Mouse (Mus musculus) gastrocnemius, postnatal 25 days (tissue): Measurements from ENCODE around the gene Aspm. TPM values are rescaled to one million over a fixed set of nuclear protein-coding genes. Genes with fewer than 3 reads are reported as not detected.
"Not testable (repeated sequence)": the region's sequence is repeated elsewhere in the genome, so short reads cannot be mapped to it uniquely, and the experiment has no call there.

Experiments used
- DNase-seq: peaks from one replicate; pipeline ENCODE4 v3.0.0; 2022
- long read RNA-seq, 2 experiments: library from polyadenylated mRNA; stranded (forward); transcript quantifications; one replicate each; pipeline ENCODE4 v2.0.0; 2021
- total RNA-seq, 2 experiments: library from RNA; stranded (reverse); gene quantifications; 1 replicate in 1 of 2; 2 replicates in 1 of 2; pipeline ENCODE4 v1.2.3; 2021

Gene Aspm
- under 1 TPM; 0.41 to 0.51 TPM for total RNA-seq
- long read RNA-seq, experiment 1: 0 reads
- long read RNA-seq, experiment 2: 0 reads

GRCm38 (mm10) chr1:139454340-139455225 is at the start of gene Aspm:
TSS of gene Aspm (plus strand) at chr1:139454772.
- peak; percentile 89 for DNase-seq

- no peak for DNase-seq
These were observed 48.8 kb upstream of the Aspm start for GRCm38 (mm10) chr1:139405766-139406165.

GRCm38 (mm10) chr1:139407701-139408100 is 46.9 kb upstream of the Aspm start:
- no peak for DNase-seq

DNA sequence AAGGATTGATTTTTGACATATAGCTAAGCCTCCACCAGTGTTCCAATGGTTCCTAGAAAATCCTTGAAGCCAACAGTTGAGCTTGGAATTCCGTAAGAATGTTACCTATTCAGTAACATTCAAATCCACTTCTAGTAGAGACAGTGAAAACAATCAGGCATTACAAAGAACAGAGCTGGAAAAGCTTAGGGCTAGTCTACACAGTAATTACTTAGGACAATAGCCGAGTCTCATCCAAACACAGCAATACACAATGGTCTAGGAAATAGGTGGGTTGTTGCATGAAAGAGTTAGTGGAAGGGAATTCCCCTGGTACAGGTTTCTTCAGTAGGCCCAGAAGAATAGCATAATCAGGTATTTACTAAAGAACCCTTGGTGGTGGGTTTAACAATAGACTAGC is 42.2 kb upstream of the Aspm start:
- DNase-seq: not testable (repeated sequence)

DNA sequence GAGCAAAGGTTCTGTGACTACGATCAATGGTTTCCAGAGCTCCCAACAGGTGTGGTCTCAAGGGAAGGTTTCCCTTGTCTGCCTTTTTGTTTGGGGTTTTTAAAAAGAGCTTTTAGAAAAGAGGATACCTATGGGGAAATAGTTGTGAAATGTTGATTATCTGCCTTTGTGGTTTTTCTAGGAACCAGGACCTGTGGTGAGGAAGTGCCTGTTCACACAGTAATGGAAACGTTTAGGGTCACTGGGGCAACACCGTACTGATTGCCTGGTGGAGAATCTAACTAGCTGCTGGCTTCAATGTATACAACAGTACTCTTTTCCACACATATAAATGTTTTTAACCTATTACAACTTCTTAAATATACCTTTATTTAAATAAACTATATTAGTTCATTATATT is 41.1 kb upstream of the Aspm start:
- DNase-seq: no peak

DNA sequence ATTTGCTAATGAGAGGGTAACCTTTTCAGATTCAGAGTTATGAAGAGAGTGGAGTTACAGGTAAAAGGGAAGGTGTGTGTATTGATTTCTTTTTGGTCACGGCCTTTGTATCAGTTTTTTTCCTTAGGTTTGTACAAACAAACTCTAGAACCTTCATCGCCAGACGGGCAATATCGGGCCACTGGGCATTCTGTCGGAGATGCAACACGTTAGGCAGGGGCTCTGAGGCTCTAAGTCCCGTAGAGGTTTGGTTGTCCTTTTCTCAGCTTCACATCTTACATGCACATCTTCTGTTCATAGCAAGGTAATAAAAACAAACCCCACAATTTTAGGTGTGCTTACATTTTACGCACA is 33.1 kb upstream of the Aspm start:
- no peak for DNase-seq

DNA sequence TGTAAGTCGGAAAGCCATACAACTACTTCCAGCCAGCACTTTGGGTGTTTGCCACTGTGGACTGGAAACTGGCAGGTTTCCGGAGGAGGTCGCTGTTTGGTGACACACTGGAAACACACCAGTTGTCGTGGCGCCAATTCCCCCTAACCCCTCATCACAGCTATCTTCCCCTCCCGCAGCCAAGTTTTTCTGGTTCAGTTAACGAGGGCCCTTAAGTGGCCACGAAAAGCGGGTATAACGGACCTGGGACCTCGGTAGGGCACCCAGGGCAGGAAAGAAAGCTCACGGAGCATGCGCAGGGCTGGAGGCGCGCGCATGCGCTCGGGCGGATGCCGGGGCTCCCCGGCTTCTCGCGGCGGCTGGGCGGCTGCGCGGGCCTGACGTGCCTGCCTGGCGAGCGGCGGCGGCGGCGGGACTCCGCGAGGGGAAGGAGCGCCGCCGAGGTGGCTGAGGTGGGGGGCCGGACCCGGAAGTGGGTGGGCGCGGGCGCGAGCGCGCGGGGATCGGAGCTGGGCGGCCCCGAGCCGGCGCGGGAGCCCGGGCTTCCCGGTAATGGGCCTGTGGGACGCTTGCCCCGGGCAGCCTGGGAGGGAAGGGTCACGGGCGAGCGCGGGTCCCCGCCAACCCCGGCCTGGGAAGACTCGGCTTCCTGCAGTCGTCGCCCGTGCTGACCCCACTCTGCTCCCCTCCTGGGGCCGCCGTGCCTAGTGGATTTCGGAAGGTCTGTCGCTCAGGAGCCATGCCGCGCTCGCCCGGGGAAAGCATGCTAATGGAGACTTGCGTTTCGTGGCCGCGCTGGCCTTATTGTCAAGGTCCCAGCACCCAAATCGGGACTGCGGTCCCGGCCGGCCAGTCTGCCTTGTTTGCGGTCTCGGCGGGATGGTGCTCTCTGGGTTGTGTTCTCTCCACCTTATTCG is 32.4 kb upstream of the Aspm start, which contains the start of gene Zbtb41:
Gene Zbtb41 (plus strand): TSS at position 414 of the 917 bp plus-strand sequence.
- peak; percentile 89 for DNase-seq

DNA sequence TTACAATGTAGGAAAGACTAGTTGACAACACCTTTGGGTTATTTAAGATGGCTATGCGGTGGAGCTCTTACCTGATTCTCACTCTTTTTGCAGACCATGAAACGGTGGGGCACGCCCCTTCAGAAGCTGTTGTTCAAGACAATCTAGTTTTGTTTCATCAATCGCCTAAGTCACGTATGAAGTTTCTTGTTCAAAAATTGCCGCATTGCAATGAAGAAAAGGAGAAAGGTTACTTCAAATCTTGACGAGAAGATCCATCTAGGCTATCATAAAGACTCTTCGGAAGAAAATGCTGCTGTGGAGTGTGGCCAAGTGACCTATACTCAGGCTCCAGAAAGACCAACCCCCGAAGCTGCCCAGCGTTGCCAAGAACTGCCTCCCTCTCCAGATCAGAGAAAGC is 31.6 kb upstream of the Aspm start:
- DNase-seq: no peak

DNA sequence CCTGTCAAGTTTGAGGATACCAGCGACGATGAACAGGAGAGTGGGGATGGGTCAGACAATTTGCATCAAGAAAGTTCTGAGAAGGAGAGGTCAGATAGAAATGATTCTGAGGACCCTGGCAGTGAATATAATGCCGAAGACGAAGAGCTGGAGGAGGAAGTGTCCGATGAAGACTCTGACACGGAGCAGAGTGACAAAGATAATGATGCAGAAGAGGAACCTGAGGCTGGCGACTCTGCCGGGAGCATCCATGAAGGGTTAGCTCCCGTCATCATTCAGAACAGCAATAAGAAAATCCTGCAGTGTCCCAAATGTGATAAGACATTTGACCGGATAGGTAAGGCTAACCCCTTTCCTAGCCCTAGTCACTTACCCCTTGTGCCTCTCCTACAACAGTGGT is 30.6 kb upstream of the Aspm start:
- DNase-seq: no peak

DNA sequence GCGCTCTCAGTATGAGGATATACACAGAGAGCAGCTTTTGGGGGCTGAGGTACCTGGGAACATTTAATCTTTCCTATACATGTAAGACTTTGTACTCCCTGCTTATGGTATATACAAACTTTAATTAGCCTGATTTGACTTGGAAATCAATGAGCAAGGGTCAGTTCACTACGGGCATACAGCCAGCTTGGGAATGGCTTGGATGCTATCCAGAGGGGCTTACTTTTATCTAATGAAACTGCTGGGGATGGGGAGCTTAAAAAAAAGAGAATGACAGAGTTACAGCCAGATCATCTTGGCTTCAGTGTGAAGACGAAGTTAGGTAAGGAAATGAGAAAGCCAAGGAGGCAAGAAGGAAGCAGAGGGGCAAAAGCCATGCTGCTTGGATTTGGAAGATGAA is 29.6 kb upstream of the Aspm start:
- DNase-seq: no peak

GRCm38 (mm10) chr1:139438373-139438772 is 16.2 kb upstream of the Aspm start:
- DNase-seq: no peak

GRCm38 (mm10) chr1:139443103-139443502 is 11.5 kb upstream of the Aspm start:
- not testable (repeated sequence) for DNase-seq

DNA sequence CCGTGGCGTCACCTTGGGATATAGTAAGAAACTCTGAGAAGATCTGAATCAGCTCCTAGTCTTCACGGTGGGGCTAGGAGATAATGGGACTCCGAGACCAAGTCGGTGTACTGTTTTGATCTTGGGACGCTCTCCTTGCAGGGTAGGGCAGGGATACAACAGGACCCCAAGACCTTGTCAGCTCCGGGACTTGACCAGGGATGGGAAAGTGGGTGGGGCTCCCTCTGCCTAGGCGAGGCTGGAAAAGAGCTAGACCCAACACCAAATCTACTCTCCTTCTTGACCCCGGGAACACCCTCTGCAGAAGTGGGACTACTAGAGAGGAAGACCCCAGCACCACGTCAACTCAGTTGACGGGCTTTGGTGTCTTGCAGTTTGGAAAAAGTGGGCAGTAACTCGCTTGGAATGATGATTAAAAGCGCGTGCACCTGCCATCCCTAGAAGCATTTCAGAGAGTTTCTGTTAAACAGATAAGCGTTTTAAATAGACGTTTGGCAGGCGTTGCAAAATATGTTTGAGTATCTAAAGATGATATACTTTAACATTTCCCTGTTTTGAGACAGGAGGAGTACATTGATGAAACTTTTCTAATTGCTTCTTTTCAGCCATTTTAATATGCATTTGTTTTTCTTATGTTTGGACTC is 776 bp downstream of the Aspm start:
- DNase-seq: no peak

DNA sequence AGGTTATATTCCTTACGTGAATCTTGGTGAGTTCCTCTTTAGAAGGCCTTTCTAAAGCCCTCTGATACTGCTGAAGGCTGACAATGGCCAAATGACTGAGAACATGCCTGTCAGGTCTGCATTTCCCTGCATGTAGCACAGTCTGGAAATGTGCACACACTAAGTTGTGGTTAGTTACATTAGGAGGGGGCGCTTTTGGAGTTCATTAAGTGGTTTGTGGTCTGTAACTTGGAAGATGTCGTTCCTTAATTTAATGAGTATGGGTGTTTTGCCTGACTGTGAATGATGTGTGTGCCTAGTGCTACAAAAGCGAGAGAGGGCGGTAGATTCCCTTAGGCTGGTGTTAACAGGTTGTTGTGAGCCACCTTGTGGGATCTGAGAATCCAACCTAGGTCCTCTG is 6.2 kb downstream of the Aspm start:
- DNase-seq: no peak

- no peak for DNase-seq
These were observed 11.4 kb downstream of the Aspm start for GRCm38 (mm10) chr1:139465936-139466335.

GRCm38 (mm10) chr1:139478898-139479297 is 24.3 kb downstream of the Aspm start:
- DNase-seq: no peak

DNA sequence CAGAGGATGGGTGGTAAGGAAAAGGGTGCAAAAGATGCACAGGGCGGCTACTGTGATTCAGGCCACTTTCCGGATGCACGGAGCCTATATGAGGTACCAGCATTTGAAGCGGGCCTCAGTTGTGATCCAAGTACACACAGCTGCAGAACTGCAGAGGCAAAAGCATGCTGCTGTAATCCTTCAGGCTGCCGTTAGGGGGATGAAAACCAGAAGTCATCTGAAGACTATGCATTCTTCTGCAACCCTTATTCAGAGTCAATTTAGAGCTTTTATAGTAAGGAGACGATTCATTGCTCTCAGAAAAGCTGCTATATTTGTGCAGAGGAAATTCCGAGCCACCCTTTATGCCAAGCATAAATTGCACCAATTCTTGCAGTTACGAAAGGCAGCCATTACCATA is 25.7 kb downstream of the Aspm start:
- no peak for DNase-seq

DNA sequence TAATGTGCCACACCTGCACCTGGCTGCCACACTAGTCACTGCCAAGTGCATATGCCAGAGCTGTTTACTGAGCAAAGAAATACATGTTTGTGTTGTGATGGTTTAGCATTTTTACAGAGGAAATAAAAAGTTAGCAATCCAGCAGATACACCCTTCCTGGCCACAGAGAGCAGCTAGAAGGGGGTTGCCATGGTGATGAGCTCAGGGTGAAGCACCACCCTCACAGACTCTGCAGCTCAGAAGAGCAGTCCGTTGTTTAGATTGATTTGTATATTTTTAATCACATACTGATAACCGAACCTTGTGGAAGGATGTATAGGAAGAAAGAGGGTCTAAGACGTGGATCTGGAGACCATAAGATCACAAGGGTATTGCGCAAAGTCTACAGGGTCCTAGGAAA is 26.6 kb downstream of the Aspm start:
- DNase-seq: no peak

DNA sequence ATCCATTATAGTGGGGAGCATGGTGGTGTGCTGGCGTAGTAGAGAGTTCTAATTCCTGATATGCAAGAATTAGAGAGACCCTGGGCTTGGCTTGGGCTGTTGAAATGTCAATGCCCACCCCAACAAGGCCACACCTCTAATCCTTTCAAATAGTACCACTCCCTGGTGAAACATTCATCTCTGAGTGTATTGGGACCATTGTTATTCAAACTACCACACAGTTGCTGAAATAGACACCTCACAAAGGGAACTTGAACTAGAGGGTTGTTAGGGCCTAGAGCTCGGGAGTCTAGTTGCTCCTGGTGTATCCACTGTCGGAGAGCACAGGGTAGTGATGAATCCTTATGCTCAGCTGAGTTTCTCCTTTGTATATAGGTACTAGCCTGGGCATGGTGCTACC is 40.1 kb downstream of the Aspm start:
- no peak for DNase-seq

- DNase-seq: no peak
These were observed 40.8 kb downstream of the Aspm start for GRCm38 (mm10) chr1:139495408-139495807.

- DNase-seq: no peak
These were observed 41.6 kb downstream of the Aspm start for GRCm38 (mm10) chr1:139496212-139496611.

DNA sequence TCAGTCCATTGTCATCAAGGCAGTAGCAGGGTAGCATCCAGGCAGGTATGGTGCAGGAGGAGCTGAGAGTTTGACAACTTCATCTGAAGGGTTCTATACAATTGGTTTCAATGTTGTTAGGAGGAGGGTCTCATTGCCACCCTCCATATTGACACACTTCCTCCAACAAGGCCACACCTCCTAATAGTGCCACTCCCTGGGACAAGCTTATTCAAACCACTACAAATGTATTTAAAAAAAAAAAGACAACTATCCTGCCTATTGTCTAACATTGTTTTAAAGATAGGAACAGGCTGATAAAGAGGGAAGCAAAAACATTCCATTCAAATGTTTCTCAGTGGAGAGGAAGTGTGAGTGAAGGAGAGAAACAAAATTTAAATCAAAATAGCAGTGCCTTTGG is 45.2 kb downstream of the Aspm start:
- no peak for DNase-seq
